Mouse (Mus musculus): ENCODE results near the gene Tjp2. TPM values are rescaled to one million over a fixed set of nuclear protein-coding genes. Genes with fewer than 3 reads are reported as not detected.
"Not testable (repeated sequence)": the region's sequence is repeated elsewhere in the genome, so short reads cannot be mapped to it uniquely, and the experiment has no call there.

Tjp2 gene
- polyA plus RNA-seq, 1 experiment from 2014 or later, result 6.5 TPM

GRCm38 (mm10) chr19:24103802-24104201 lies 121.0 kb downstream of the Tjp2 start:
- no peaks in the 10 kb centered on the region for H3K9me3 ChIP-seq (ENCODE audit: control insufficient read depth, low read length)
- H3K4me1 ChIP-seq (ENCODE audit: control insufficient read depth, insufficient read depth, low read length), result no peaks in the 10 kb centered on the region
- H3K9ac ChIP-seq (replicated peaks; ENCODE audit: low read depth, low read length), result no peak overlapping the region
- 82% methylated on average over 3 of the region's 3 CpGs for WGBS
- no peak overlapping the region for H3K27ac ChIP-seq (ENCODE audit: low read depth, low read length)
- H3K4me2 ChIP-seq (ENCODE audit: low read depth, low read length), result no peak overlapping the region
- peaks cover 7% of the 10 kb centered on the region; the same call in 1 of the 2 replicates for H3K36me3 ChIP-seq (ENCODE audit: control insufficient read depth, insufficient read depth, low read length)
- no peak for ATAC-seq (ENCODE audit: low read depth)
- no peaks in the 10 kb centered on the region for H3K27me3 ChIP-seq (ENCODE audit: control insufficient read depth, insufficient read depth, low read length)
- no peak overlapping the region for H3K4me3 ChIP-seq (ENCODE audit: low read depth, low read length)

GRCm38 (mm10) chr19:24102562-24103126 lies 122.2 kb downstream of the Tjp2 start:
- no peak overlapping the region for H3K4me3 ChIP-seq (ENCODE audit: low read depth, low read length)
- no peaks in the 10 kb centered on the region for H3K27me3 ChIP-seq (ENCODE audit: control insufficient read depth, insufficient read depth, low read length)
- 0 out of 2 replicates have a peak, but pooled peaks cover 3% of the 10 kb centered on the region for H3K36me3 ChIP-seq (ENCODE audit: control insufficient read depth, insufficient read depth, low read length)
- 95% methylated on average over 10 of the region's 10 CpGs for WGBS
- no peaks in the 10 kb centered on the region for H3K9me3 ChIP-seq (ENCODE audit: control insufficient read depth, low read length)
- H3K4me2 ChIP-seq (ENCODE audit: low read depth, low read length), result no peak overlapping the region
- no peak for ATAC-seq (ENCODE audit: low read depth)
- H3K4me1 ChIP-seq (ENCODE audit: control insufficient read depth, insufficient read depth, low read length), result no peaks in the 10 kb centered on the region
- no peak overlapping the region for H3K27ac ChIP-seq (ENCODE audit: low read depth, low read length)
- no peak overlapping the region for H3K9ac ChIP-seq (replicated peaks; ENCODE audit: low read depth, low read length)

- Histone ChIP-seq H3K9me3 (ENCODE audit: control insufficient read depth, low read length) (no peaks in the 10 kb centered on the region), H3K36me3 (ENCODE audit: control insufficient read depth, insufficient read depth, low read length) (0 out of 2 replicates have a peak, but pooled peaks cover 3% of the 10 kb centered on the region), H3K4me1 (ENCODE audit: control insufficient read depth, insufficient read depth, low read length) (no peaks in the 10 kb centered on the region), H3K27me3 (ENCODE audit: control insufficient read depth, insufficient read depth, low read length) (no peaks in the 10 kb centered on the region), H3K27ac (ENCODE audit: low read depth, low read length) (no peak overlapping the region), H3K9ac (replicated peaks; ENCODE audit: low read depth, low read length) (no peak overlapping the region), H3K4me3 (ENCODE audit: low read depth, low read length) (no peak overlapping the region), H3K4me2 (ENCODE audit: low read depth, low read length) (no peak overlapping the region)
- 84% methylated on average over 6 of the region's 6 CpGs for WGBS
- no peak for ATAC-seq (ENCODE audit: low read depth)
Measured at GRCm38 (mm10) chr19:24101183-24101582, 123.6 kb downstream of the Tjp2 start.

- no peaks in the 10 kb centered on the region for H3K27me3 ChIP-seq (ENCODE audit: control insufficient read depth, insufficient read depth, low read length)
- no peak for ATAC-seq (ENCODE audit: low read depth)
- H3K9me3 ChIP-seq (ENCODE audit: control insufficient read depth, low read length), result no peaks in the 10 kb centered on the region
- H3K4me2 ChIP-seq (ENCODE audit: low read depth, low read length), result no peak overlapping the region
- H3K27ac ChIP-seq (ENCODE audit: low read depth, low read length), result no peak overlapping the region
- no peak overlapping the region for H3K4me3 ChIP-seq (ENCODE audit: low read depth, low read length)
- H3K9ac ChIP-seq (replicated peaks; ENCODE audit: low read depth, low read length), result no peak overlapping the region
- no peaks in the 10 kb centered on the region for H3K4me1 ChIP-seq (ENCODE audit: control insufficient read depth, insufficient read depth, low read length)
- WGBS, result 94% methylated on average over 10 of the region's 10 CpGs
- H3K36me3 ChIP-seq (ENCODE audit: control insufficient read depth, insufficient read depth, low read length), result 0 out of 2 replicates have a peak, but pooled peaks cover 3% of the 10 kb centered on the region
Measured at GRCm38 (mm10) chr19:24098691-24099090, 126.1 kb downstream of the Tjp2 start.

- Histone ChIP-seq H3K4me2 (ENCODE audit: low read depth, low read length) (no peak overlapping the region), H3K9ac (replicated peaks; ENCODE audit: low read depth, low read length) (no peak overlapping the region), H3K4me1 (ENCODE audit: control insufficient read depth, insufficient read depth, low read length) (no peaks in the 10 kb centered on the region), H3K27ac (ENCODE audit: low read depth, low read length) (no peak overlapping the region), H3K4me3 (ENCODE audit: low read depth, low read length) (no peak overlapping the region), H3K9me3 (ENCODE audit: control insufficient read depth, low read length) (no peaks in the 10 kb centered on the region), H3K36me3 (ENCODE audit: control insufficient read depth, insufficient read depth, low read length) (0 out of 2 replicates have a peak, but pooled peaks cover 3% of the 10 kb centered on the region), H3K27me3 (ENCODE audit: control insufficient read depth, insufficient read depth, low read length) (no peaks in the 10 kb centered on the region)
- WGBS, result 84% methylated on average over 16 of the region's 16 CpGs
- ATAC-seq (ENCODE audit: low read depth), result no peak
Measured at GRCm38 (mm10) chr19:24097666-24098455, 127.0 kb downstream of the Tjp2 start.

- H3K9ac ChIP-seq (replicated peaks; ENCODE audit: low read depth, low read length); H3K27ac ChIP-seq (ENCODE audit: low read depth, low read length); H3K9me3 ChIP-seq (ENCODE audit: control insufficient read depth, low read length); ATAC-seq (ENCODE audit: low read depth); H3K4me3 ChIP-seq (ENCODE audit: low read depth, low read length); H3K36me3 ChIP-seq (ENCODE audit: control insufficient read depth, insufficient read depth, low read length); H3K27me3 ChIP-seq (ENCODE audit: control insufficient read depth, insufficient read depth, low read length); H3K4me2 ChIP-seq (ENCODE audit: low read depth, low read length); H3K4me1 ChIP-seq (ENCODE audit: control insufficient read depth, insufficient read depth, low read length): not testable (repeated sequence)
- WGBS, result 73% methylated on average over 8 of the region's 8 CpGs
Measured at GRCm38 (mm10) chr19:24092060-24092459, 132.8 kb downstream of the Tjp2 start.

GRCm38 (mm10) chr19:24090366-24090765 lies 134.5 kb downstream of the Tjp2 start:
- Histone ChIP-seq H3K36me3 (ENCODE audit: control insufficient read depth, insufficient read depth, low read length) (no peaks in the 10 kb centered on the region), H3K4me2 (ENCODE audit: low read depth, low read length) (no peak overlapping the region), H3K9me3 (ENCODE audit: control insufficient read depth, low read length) (no peaks in the 10 kb centered on the region), H3K4me3 (ENCODE audit: low read depth, low read length) (no peak overlapping the region), H3K9ac (replicated peaks; ENCODE audit: low read depth, low read length) (no peak overlapping the region), H3K4me1 (ENCODE audit: control insufficient read depth, insufficient read depth, low read length) (no peaks in the 10 kb centered on the region), H3K27ac (ENCODE audit: low read depth, low read length) (no peak overlapping the region), H3K27me3 (ENCODE audit: control insufficient read depth, insufficient read depth, low read length) (no peaks in the 10 kb centered on the region)
- ATAC-seq (ENCODE audit: low read depth), result no peak
- 94% methylated on average over 2 of the region's 2 CpGs for WGBS

GRCm38 (mm10) chr19:24085306-24085705 lies 139.5 kb downstream of the Tjp2 start:
- Histone ChIP-seq H3K9me3 (ENCODE audit: control insufficient read depth, low read length) (no peaks in the 10 kb centered on the region), H3K4me2 (ENCODE audit: low read depth, low read length) (no peak overlapping the region), H3K4me3 (ENCODE audit: low read depth, low read length) (no peak overlapping the region), H3K36me3 (ENCODE audit: control insufficient read depth, insufficient read depth, low read length) (no peaks in the 10 kb centered on the region), H3K27ac (ENCODE audit: low read depth, low read length) (no peak overlapping the region), H3K27me3 (ENCODE audit: control insufficient read depth, insufficient read depth, low read length) (no peaks in the 10 kb centered on the region), H3K4me1 (ENCODE audit: control insufficient read depth, insufficient read depth, low read length) (no peaks in the 10 kb centered on the region), H3K9ac (replicated peaks; ENCODE audit: low read depth, low read length) (no peak overlapping the region)
- ATAC-seq (ENCODE audit: low read depth), result no peak
- WGBS, result 76% methylated on average over 2 of the region's 2 CpGs

GRCm38 (mm10) chr19:24080417-24081080 lies 144.3 kb downstream of the Tjp2 start:
- no peaks in the 10 kb centered on the region for H3K9me3 ChIP-seq (ENCODE audit: control insufficient read depth, low read length)
- no peaks in the 10 kb centered on the region for H3K4me1 ChIP-seq (ENCODE audit: control insufficient read depth, insufficient read depth, low read length)
- H3K4me2 ChIP-seq (ENCODE audit: low read depth, low read length), result no peak overlapping the region
- H3K36me3 ChIP-seq (ENCODE audit: control insufficient read depth, insufficient read depth, low read length), result no peaks in the 10 kb centered on the region
- H3K4me3 ChIP-seq (ENCODE audit: low read depth, low read length), result no peak overlapping the region
- H3K9ac ChIP-seq (replicated peaks; ENCODE audit: low read depth, low read length), result no peak overlapping the region
- ATAC-seq (ENCODE audit: low read depth), result no peak
- H3K27ac ChIP-seq (ENCODE audit: low read depth, low read length), result no peak overlapping the region
- no peaks in the 10 kb centered on the region for H3K27me3 ChIP-seq (ENCODE audit: control insufficient read depth, insufficient read depth, low read length)
- WGBS, result 42% methylated on average over 8 of the region's 8 CpGs

All from neural tube, embryonic 14.5 days (tissue).